Mouse (Mus musculus): Measurements from ENCODE around the gene Blmh.

Gene Blmh

GRCm38 (mm10) chr11:76997305-76997704, 72.7 kb downstream of the Blmh start:
- in situ Hi-C loops (cut with MboI; ENCODE audit: low sequenced_read_pairs): no loop called here

- in situ Hi-C loops (cut with MboI; ENCODE audit: low sequenced_read_pairs): no loop called here
These were observed 73.5 kb downstream of the Blmh start, which contains the start of gene Slc6a4 for GRCm38 (mm10) chr11:76997916-76998704. Gene Slc6a4 (plus strand): TSS chr11:76998603.

DNA sequence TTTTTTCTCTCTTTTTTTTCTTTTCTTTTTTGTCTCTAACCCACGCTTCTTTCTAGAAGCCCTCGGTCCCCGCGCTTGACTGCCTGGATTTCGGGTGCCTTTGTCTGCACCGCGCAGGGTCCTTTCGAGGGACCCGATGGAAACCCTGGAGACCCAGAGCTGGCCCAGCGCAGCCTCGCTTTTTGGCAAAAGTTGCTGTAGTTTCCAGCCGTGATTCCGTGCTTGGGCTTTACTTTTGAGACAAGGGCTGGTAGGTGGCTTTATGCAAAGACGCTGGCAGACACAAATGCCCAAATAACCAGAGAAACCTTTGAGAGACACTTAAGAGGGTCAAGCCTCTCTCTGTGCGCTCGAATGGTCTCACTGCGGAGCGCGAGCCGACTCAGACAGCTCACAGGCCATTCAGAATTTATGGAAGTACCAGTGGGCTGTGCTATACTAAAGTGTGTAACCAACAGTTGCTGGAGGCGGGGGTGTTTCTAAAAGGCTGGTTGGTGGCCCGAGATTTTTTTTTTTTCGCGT, 74.2 kb downstream of the Blmh start:
- in situ Hi-C loops (cut with MboI; ENCODE audit: low sequenced_read_pairs): no loop called here

- in situ Hi-C loops (cut with MboI; ENCODE audit: low sequenced_read_pairs): no loop called here
These were observed 76.1 kb downstream of the Blmh start for GRCm38 (mm10) chr11:77000741-77001140.

DNA sequence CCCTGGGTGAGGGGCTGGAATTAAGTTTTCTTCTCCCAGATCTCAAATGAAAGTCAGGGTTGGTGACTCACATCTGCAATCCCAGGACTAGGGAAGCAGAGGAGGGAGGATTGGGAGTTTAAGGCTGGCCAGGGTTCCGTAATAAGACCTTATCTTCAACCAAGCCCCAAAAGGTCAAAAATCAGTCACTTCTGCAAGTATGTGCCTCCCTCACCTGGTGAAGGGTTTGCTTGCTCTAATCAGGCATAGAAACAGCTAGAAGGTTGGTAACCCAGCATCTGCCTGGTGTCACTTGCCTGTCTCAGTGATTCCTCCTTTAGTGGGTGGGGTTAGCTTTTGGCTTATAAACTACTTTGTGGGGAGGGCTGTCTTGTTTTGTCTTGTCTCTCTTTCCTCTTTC, 77.8 kb downstream of the Blmh start:
- in situ Hi-C loops (cut with MboI; ENCODE audit: low sequenced_read_pairs): no loop called here

GRCm38 (mm10) chr11:77005881-77006280, 81.3 kb downstream of the Blmh start:
- in situ Hi-C loops (cut with MboI; ENCODE audit: low sequenced_read_pairs): no loop called here

GRCm38 (mm10) chr11:77006616-77007015, 82.0 kb downstream of the Blmh start:
- in situ Hi-C loops (cut with MboI; ENCODE audit: low sequenced_read_pairs): no loop called here

DNA sequence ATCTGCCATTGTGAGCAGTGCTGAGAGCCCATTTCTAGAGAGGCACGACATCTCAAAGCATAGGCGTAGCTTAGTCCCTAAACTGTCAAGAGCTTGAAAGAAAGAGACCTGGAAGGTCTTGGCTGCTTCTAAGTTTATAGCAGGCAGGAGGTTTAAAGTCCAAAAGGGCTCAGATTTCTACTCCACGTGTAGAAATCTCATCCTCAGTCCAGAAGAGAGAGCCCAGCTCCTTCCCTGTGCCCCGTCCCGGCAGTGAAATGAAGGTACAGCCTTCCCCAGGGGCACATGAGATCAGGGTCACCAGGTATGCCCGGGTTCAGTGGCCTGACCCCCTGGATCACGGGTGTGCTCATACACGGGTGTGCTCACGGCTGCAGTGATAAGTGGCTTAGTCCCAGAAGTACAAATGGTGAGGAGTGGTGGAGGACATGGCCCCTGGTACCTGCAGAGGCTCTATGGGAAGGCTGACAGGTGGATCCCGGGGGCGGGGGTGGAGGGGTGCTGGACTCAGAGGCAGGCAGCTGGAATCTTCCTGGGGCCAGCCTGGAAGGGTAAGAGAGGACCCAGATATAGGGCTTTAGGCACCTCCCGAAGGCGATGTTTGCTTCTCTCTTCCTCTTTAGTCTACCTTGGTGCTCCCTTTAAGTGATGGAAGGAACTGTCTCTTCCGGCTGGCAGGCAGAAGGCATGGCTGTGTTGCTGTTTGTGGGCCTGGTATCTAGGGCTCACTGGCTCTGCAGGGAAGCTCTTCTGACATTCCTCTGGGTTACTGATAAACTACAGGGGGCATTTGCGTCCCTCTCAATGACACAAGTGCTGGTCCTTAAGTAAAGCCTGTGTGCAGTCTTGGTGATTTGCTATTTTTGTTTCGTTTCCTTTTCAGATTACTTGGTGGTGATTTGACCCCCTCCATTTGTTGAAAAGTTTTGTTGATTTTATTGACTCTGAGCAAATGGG, 84.7 kb downstream of the Blmh start:
- in situ Hi-C loops (cut with MboI; ENCODE audit: low sequenced_read_pairs): no loop called here

- in situ Hi-C loops (cut with MboI; ENCODE audit: low sequenced_read_pairs): no loop called here
These were observed 86.3 kb downstream of the Blmh start for GRCm38 (mm10) chr11:77010762-77011475.

- in situ Hi-C loops (cut with MboI; ENCODE audit: low sequenced_read_pairs): no loop called here
These were observed 93.4 kb downstream of the Blmh start for GRCm38 (mm10) chr11:77018046-77018445.

- in situ Hi-C loops (cut with MboI; ENCODE audit: low sequenced_read_pairs): no loop called here
These were observed 94.9 kb downstream of the Blmh start for GRCm38 (mm10) chr11:77019539-77019938.

DNA sequence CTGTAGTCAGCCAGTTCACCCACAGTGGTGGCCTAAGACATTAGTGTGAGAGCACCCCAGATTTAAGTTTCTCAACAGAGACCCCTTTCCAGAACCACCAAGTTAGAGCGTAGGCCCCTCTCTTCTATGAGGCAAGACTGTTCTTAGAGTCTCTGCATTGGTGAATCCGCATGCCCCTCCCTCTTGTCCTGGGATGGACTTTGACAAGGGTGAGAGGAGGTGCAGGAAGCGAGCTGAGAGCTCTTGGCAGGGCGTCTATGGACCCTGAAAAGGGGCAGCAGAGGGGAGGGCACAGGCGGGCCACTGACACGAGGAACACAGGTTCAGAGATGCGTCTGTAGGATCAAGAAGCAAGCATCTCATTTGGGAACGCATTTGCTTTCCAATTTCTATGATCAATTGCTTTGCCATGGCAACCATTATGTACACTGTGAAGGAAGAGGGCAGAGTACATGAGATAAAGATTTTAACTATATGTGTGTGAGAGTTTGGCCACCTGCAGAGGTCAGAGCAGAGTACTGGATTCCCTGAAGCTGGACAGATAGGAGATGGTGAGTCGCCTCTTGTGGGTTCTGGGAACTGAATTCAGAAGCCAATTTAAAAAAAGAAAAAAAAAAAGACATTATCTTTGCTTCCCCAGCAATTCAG, 97.3 kb downstream of the Blmh start:
- in situ Hi-C loops (cut with MboI; ENCODE audit: low sequenced_read_pairs): no loop called here

GRCm38 (mm10) chr11:77026559-77026958, 102.0 kb downstream of the Blmh start:
- in situ Hi-C loops (cut with MboI; ENCODE audit: low sequenced_read_pairs): no loop called here

GRCm38 (mm10) chr11:77028157-77028556, 103.5 kb downstream of the Blmh start:
- in situ Hi-C loops (cut with MboI; ENCODE audit: low sequenced_read_pairs): no loop called here

DNA sequence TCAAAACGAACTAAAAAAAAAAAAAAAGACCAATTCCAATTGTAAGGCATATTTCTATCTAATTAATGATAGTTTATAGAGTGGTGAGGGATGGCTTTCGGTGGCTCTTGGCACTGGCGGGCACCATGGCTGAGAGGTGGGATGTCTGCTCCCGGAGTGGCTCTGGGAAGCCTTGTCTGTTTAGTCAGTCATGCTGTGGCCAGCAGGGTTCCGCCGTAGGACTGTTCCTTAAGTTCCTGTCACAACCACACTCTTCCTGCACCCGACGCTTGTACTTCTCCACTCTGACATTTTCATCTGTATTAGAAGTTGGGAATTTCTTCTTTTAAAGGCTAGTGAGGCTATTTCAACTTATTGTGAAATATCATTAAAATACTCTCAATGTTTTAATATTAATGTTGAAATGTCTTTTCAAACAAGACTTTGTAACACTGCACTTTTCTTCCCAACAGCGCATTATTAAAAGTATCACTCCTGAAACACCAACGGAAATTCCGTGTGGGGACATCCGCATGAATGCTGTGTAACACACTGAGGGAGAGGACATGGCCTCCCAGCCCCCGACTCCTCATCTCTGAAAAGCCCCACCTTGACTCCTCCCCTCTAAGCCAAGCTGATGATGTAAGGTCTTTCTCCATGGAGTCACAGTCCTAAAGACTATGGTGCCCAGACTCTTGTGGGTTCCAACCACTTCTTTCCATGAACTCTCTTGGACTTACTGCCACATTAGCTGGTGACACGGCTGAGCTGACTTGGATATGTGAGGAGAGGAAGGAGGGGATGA, 106.7 kb downstream of the Blmh start:
- in situ Hi-C loops (cut with MboI; ENCODE audit: low sequenced_read_pairs): no loop called here

Data from CH12F3 (cell line).